Mouse (Mus musculus): ENCODE results near the gene Maneal. TPM values are rescaled to one million over a fixed set of nuclear protein-coding genes. Genes with fewer than 3 reads are reported as not detected.

The Maneal gene
- polyA plus RNA-seq, 1 experiment from 2014 or later, result 0.66 TPM

DNA sequence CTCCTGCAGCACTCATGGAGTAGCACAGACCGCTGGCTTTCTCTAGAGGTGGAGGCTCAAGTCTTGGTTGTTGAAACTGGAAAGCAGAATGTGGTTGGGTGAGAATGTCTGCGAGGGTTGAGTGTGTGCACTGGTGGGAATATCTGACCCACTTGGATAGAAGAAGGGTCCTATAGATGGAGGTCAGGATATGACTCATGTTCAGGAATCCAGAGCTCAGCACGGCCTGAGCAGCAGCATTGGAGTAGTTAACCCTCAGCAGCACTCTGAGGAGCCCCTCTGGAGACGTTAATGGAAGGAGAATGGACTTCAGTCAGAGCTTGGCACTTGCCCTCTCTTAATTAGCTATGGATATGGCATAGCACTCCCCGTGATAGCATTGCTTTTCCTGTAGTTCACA lies 32.3 kb downstream of the Maneal start:
- WGBS, result 84% methylated on average over 5 of the region's 5 CpGs
- no peak overlapping the region for H3K4me2 ChIP-seq (replicated peaks; ENCODE audit: low read depth, low read length)
- H3K27me3 ChIP-seq (ENCODE audit: control insufficient read depth, insufficient read depth, low read length), result no peaks in the 10 kb centered on the region
- no peak overlapping the region for H3K27ac ChIP-seq (ENCODE audit: low read depth, low read length)
- no peaks in the 10 kb centered on the region for H3K4me1 ChIP-seq (ENCODE audit: control insufficient read depth, insufficient read depth, low read length)
- H3K9ac ChIP-seq (ENCODE audit: low read depth, low read length), result no peak overlapping the region
- no peak overlapping the region for H3K4me3 ChIP-seq (ENCODE audit: low read length)
- peaks cover 44% of the 10 kb centered on the region for H3K36me3 ChIP-seq (ENCODE audit: control insufficient read depth, insufficient read depth, low read length)
- H3K9me3 ChIP-seq (ENCODE audit: control insufficient read depth, low read length), result no peaks in the 10 kb centered on the region
- ATAC-seq (ENCODE audit: low FRiP score, low TSS enrichment), result no peak

DNA sequence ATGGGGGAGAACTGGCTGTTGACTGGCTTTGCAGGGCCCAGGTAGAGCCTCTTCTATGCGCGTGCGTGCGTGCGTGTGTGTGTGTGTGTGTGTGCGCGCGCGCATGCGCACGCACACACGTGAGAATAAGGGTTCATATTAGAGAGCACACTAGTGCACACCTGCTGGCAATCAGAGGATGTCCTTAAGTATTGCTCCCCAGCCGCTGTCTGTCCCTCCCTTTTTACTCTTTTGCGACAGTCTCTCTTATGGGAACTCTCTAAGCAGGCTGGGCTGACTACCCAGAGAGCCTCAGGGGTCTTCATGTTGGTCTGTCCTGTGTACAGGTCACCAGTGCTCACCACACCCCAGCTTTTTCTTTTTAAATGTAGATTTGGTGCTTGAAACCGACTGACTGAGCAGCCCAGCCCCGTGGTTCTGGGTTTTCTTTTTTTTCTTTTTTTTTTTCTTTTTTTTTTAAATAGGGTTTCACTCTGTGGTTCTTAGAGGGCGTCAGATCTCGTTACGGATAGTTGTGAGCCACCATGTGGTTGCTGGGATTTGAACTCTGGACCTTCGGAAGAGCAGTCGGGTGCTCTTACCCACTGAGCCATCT lies 36.5 kb downstream of the Maneal start:
- 97% methylated on average over 21 of the region's 21 CpGs for WGBS
- no peak for ATAC-seq (ENCODE audit: low FRiP score, low TSS enrichment)
- Histone ChIP-seq H3K9me3 (ENCODE audit: control insufficient read depth, low read length) (no peaks in the 10 kb centered on the region), H3K27me3 (ENCODE audit: control insufficient read depth, insufficient read depth, low read length) (no peaks in the 10 kb centered on the region), H3K4me2 (replicated peaks; ENCODE audit: low read depth, low read length) (no peak overlapping the region), H3K36me3 (ENCODE audit: control insufficient read depth, insufficient read depth, low read length) (peaks cover 59% of the 10 kb centered on the region), H3K4me3 (ENCODE audit: low read length) (no peak overlapping the region), H3K9ac (ENCODE audit: low read depth, low read length) (no peak overlapping the region), H3K4me1 (ENCODE audit: control insufficient read depth, insufficient read depth, low read length) (no peaks in the 10 kb centered on the region), H3K27ac (ENCODE audit: low read depth, low read length) (no peak overlapping the region)

- no peaks in the 10 kb centered on the region for H3K4me1 ChIP-seq (ENCODE audit: control insufficient read depth, insufficient read depth, low read length)
- no peaks in the 10 kb centered on the region for H3K27me3 ChIP-seq (ENCODE audit: control insufficient read depth, insufficient read depth, low read length)
- no peaks in the 10 kb centered on the region for H3K9me3 ChIP-seq (ENCODE audit: control insufficient read depth, low read length)
- no peak overlapping the region for H3K4me2 ChIP-seq (replicated peaks; ENCODE audit: low read depth, low read length)
- H3K9ac ChIP-seq (ENCODE audit: low read depth, low read length), result no peak overlapping the region
- H3K4me3 ChIP-seq (ENCODE audit: low read length), result no peak overlapping the region
- H3K27ac ChIP-seq (ENCODE audit: low read depth, low read length), result no peak overlapping the region
- ATAC-seq (ENCODE audit: low FRiP score, low TSS enrichment), result no peak
- 89% methylated on average over 6 of the region's 6 CpGs for WGBS
- peaks cover 59% of the 10 kb centered on the region for H3K36me3 ChIP-seq (ENCODE audit: control insufficient read depth, insufficient read depth, low read length)
Measured at GRCm38 (mm10) chr4:124824967-124825366, 37.0 kb downstream of the Maneal start.

DNA sequence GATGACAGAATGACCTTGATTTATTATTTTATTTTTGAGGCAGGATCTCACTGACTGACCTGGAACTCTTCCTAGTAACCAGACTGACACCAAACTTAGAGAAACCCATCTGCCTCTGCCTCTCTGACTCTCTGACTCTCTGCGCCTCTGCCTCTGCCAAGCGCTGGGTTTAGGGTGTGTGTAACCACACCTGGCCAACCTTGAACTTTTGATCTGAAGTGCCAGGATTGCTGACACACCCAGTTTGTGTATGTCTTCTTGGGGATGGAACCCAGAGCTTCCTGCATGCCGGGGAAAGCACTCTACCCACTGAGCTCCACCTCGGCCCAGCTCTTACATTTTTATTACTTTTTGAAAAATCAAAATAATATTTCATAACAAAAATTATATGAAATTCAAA lies 43.1 kb downstream of the Maneal start:
- ATAC-seq (ENCODE audit: low FRiP score, low TSS enrichment), result no peak
- Histone ChIP-seq H3K36me3 (ENCODE audit: control insufficient read depth, insufficient read depth, low read length) (peaks cover 27% of the 10 kb centered on the region), H3K9ac (ENCODE audit: low read depth, low read length) (no peak overlapping the region), H3K9me3 (ENCODE audit: control insufficient read depth, low read length) (no peaks in the 10 kb centered on the region), H3K27me3 (ENCODE audit: control insufficient read depth, insufficient read depth, low read length) (no peaks in the 10 kb centered on the region), H3K4me2 (replicated peaks; ENCODE audit: low read depth, low read length) (no peak overlapping the region), H3K4me1 (ENCODE audit: control insufficient read depth, insufficient read depth, low read length) (peaks cover 9% of the 10 kb centered on the region), H3K4me3 (ENCODE audit: low read length) (no peak overlapping the region), H3K27ac (ENCODE audit: low read depth, low read length) (no peak overlapping the region)
- WGBS, result 91% methylated on average over 4 of the region's 4 CpGs

DNA sequence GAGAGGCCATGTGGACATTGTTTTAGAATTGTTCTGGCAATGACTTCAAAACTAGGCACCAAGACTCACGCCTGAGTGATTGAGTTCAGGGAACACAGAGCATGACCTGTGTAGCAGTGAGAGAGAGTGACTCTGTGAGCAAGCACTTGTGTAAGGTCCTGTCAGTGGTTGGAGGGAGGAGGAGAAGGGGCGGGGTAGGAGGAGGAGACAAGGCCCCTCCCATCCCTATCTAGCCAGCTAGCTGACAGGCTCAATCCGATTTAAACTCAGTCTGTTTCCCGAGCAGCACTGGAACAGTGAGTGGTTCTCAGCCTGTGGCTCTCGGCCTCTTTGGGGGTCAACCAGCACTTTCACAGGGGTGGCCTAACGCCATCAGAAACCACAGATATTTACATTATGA lies 44.2 kb downstream of the Maneal start:
- Histone ChIP-seq H3K9me3 (ENCODE audit: control insufficient read depth, low read length) (no peaks in the 10 kb centered on the region), H3K4me1 (ENCODE audit: control insufficient read depth, insufficient read depth, low read length) (peaks cover 9% of the 10 kb centered on the region), H3K4me3 (ENCODE audit: low read length) (no peak overlapping the region), H3K9ac (ENCODE audit: low read depth, low read length) (no peak overlapping the region), H3K27ac (ENCODE audit: low read depth, low read length) (no peak overlapping the region), H3K4me2 (replicated peaks; ENCODE audit: low read depth, low read length) (no peak overlapping the region), H3K27me3 (ENCODE audit: control insufficient read depth, insufficient read depth, low read length) (no peaks in the 10 kb centered on the region), H3K36me3 (ENCODE audit: control insufficient read depth, insufficient read depth, low read length) (peaks cover 23% of the 10 kb centered on the region)
- peak; percentile 83 for ATAC-seq (ENCODE audit: low FRiP score, low TSS enrichment)
- WGBS, result 25% methylated on average over 6 of the region's 6 CpGs

DNA sequence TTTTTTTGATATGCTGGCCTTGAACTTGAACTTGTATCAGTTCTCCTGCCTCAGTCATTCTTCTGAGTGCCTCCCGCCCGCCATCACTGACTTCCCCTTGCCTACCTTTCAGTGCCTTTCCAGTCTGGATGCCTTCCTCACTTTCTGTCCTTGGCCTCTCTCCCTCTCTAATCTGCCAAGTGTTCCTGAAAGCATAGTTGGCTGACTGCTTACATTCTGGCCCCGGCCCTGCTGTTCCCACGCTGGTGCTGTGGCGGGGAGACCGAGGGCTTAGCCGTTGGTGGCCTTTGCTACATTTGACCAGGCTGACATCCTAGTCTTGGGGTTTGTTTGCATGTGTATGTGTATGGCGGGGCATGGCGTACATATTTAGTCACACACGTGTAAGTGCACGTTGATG lies 46.1 kb downstream of the Maneal start:
- no peaks in the 10 kb centered on the region for H3K9me3 ChIP-seq (ENCODE audit: control insufficient read depth, low read length)
- no peaks in the 10 kb centered on the region for H3K27me3 ChIP-seq (ENCODE audit: control insufficient read depth, insufficient read depth, low read length)
- peaks cover 9% of the 10 kb centered on the region for H3K4me1 ChIP-seq (ENCODE audit: control insufficient read depth, insufficient read depth, low read length)
- no peak overlapping the region for H3K4me3 ChIP-seq (ENCODE audit: low read length)
- no peak overlapping the region for H3K4me2 ChIP-seq (replicated peaks; ENCODE audit: low read depth, low read length)
- no peak for ATAC-seq (ENCODE audit: low FRiP score, low TSS enrichment)
- WGBS, result 95% methylated on average over 11 of the region's 11 CpGs
- H3K36me3 ChIP-seq (ENCODE audit: control insufficient read depth, insufficient read depth, low read length), result peaks cover 18% of the 10 kb centered on the region; the same call in 1 of the 2 replicates
- no peak overlapping the region for H3K27ac ChIP-seq (ENCODE audit: low read depth, low read length)
- H3K9ac ChIP-seq (ENCODE audit: low read depth, low read length), result no peak overlapping the region

DNA sequence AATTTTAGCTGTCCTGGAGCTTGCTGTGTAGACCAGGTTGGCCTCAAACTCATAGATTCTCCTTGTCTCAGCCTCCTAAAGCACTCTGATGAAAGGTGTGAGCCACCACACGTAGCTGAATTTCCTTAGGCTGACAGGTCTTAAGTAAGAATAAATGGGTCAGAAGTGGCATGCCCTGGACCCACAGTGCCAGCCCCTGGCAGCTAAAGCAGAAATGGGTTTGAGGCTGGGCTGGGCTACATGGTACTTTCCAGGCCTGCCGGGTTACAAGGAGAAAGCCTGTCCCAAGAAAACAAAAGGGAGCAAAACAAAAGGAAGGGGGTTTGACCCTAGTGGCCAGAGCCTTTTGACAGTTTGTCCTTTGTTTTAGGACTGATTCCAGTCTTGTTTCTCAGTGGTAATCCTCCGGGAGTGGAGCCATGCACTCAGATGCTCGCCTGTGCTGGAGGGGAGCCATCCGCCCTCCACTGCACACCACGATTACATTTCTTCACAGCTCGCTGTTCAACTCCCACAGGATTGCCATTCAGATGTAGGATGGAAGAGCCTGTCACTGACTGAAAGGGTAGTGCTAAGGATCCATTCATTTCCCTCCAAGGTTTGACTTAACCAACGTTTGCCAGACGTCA lies 50.5 kb downstream of the Maneal start:
- Histone ChIP-seq H3K9ac (ENCODE audit: low read depth, low read length) (no peak overlapping the region), H3K36me3 (ENCODE audit: control insufficient read depth, insufficient read depth, low read length) (peaks cover 20% of the 10 kb centered on the region; the same call in 1 of the 2 replicates)

DNA sequence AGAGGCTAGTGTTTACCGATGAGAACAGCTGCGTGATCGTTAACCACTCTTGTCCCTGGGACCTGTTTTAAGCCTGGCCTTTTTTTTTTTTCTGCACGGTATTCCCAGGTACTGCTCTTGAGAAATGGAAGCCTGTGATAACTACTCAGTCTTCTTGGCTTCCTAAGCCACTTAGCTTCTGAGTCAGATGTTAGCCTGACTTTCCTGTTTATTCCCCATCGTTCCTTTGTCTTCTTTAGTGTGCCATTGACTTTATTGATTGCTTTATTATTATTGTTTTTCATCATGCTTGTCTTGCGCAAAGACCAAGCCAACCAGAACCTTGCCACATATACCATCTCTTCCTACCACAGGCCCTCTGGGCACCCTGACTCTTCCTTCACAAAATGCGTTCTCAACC lies 51.9 kb downstream of the Maneal start:
- ATAC-seq (ENCODE audit: low FRiP score, low TSS enrichment), result no peak
- 88% methylated on average over 7 of the region's 7 CpGs for WGBS
- no peaks in the 10 kb centered on the region for H3K4me1 ChIP-seq (ENCODE audit: control insufficient read depth, insufficient read depth, low read length)
- no peak overlapping the region for H3K9ac ChIP-seq (ENCODE audit: low read depth, low read length)
- H3K4me2 ChIP-seq (replicated peaks; ENCODE audit: low read depth, low read length), result no peak overlapping the region
- H3K27ac ChIP-seq (ENCODE audit: low read depth, low read length), result no peak overlapping the region
- H3K9me3 ChIP-seq (ENCODE audit: control insufficient read depth, low read length), result no peaks in the 10 kb centered on the region
- H3K27me3 ChIP-seq (ENCODE audit: control insufficient read depth, insufficient read depth, low read length), result no peaks in the 10 kb centered on the region
- peaks cover 33% of the 10 kb centered on the region for H3K36me3 ChIP-seq (ENCODE audit: control insufficient read depth, insufficient read depth, low read length)
- H3K4me3 ChIP-seq (ENCODE audit: low read length), result no peak overlapping the region

More for the DNA sequence above, 50.5 kb downstream of the Maneal start:
- Histone ChIP-seq H3K27me3 (ENCODE audit: control insufficient read depth, insufficient read depth, low read length) (no peaks in the 10 kb centered on the region), H3K4me3 (ENCODE audit: low read length) (no peak overlapping the region), H3K27ac (ENCODE audit: low read depth, low read length) (no peak overlapping the region), H3K4me1 (ENCODE audit: control insufficient read depth, insufficient read depth, low read length) (no peaks in the 10 kb centered on the region), H3K9me3 (ENCODE audit: control insufficient read depth, low read length) (no peaks in the 10 kb centered on the region), H3K4me2 (replicated peaks; ENCODE audit: low read depth, low read length) (no peak overlapping the region)
- 76% methylated on average over 9 of the region's 9 CpGs for WGBS
- ATAC-seq (ENCODE audit: low FRiP score, low TSS enrichment), result no peak

- Histone ChIP-seq H3K9me3 (ENCODE audit: control insufficient read depth, low read length) (no peaks in the 10 kb centered on the region), H3K36me3 (ENCODE audit: control insufficient read depth, insufficient read depth, low read length) (peaks cover 39% of the 10 kb centered on the region), H3K4me3 (ENCODE audit: low read length) (no peak overlapping the region), H3K27ac (ENCODE audit: low read depth, low read length) (no peak overlapping the region), H3K27me3 (ENCODE audit: control insufficient read depth, insufficient read depth, low read length) (no peaks in the 10 kb centered on the region), H3K4me1 (ENCODE audit: control insufficient read depth, insufficient read depth, low read length) (no peaks in the 10 kb centered on the region), H3K4me2 (replicated peaks; ENCODE audit: low read depth, low read length) (no peak overlapping the region), H3K9ac (ENCODE audit: low read depth, low read length) (no peak overlapping the region)
- 82% methylated on average over 9 of the region's 9 CpGs for WGBS
- no peak for ATAC-seq (ENCODE audit: low FRiP score, low TSS enrichment)
Measured at GRCm38 (mm10) chr4:124809136-124809883, 52.7 kb downstream of the Maneal start.
